Mouse (Mus musculus) midbrain, embryonic 16.5 days (tissue): ENCODE results near the gene Wnt2b. TPM values are rescaled to one million over a fixed set of nuclear protein-coding genes. Genes with fewer than 3 reads are reported as not detected.
A peak's percentile ranks its signal among the peaks of the same experiment; 100 is the strongest.

ENCODE experiments used
- ATAC-seq: fragments of 200-750 bp; cut with Nextera tagmentation; 2 replicates; pipeline ENCODE4 v1.8.0; 2017; ENCODE audit warnings: moderate TSS enrichment
- H3K27ac ChIP-seq: fragments of 300-500 bp; sonication (generic); 2 replicates; pipeline ENCODE4 v1.5.1; 2014; ENCODE audit warnings: mild to moderate bottlenecking, low read length, mixed read lengths
- H3K27me3 ChIP-seq: fragments of 300-500 bp; sonication (generic); 2 replicates; pipeline ENCODE4 v1.6.1; 2014; ENCODE audit warnings: low read depth, low read length, mixed read lengths; ENCODE audit not compliant: control insufficient read depth, insufficient read depth
- H3K36me3 ChIP-seq: fragments of 300-500 bp; sonication (generic); 2 replicates; pipeline ENCODE4 v1.6.1; 2014; ENCODE audit warnings: mild to moderate bottlenecking, low read length, moderate library complexity, mixed read lengths; ENCODE audit not compliant: control insufficient read depth, insufficient read depth
- H3K4me1 ChIP-seq: fragments of 300-500 bp; sonication (generic); 2 replicates; pipeline ENCODE4 v1.6.1; 2014; ENCODE audit warnings: mild to moderate bottlenecking, low read length, mixed read lengths; ENCODE audit not compliant: control insufficient read depth, insufficient read depth
- H3K4me2 ChIP-seq: fragments of 300-500 bp; sonication (generic); 2 replicates; pipeline ENCODE4 v1.6.1; 2014; ENCODE audit warnings: mild to moderate bottlenecking, low read length, mixed read lengths
- H3K4me3 ChIP-seq: fragments of 300-500 bp; sonication (generic); 2 replicates; pipeline ENCODE4 v1.5.1; 2014; ENCODE audit warnings: low read depth, mild to moderate bottlenecking, low read length, moderate library complexity, mixed read lengths
- H3K9ac ChIP-seq: fragments of 300-500 bp; sonication (generic); 2 replicates; pipeline ENCODE4 v1.6.1; 2014; ENCODE audit warnings: low read depth, low read length, mixed read lengths
- H3K9me3 ChIP-seq: fragments of 300-500 bp; sonication (generic); replicated peaks from 2 replicates; pipeline ENCODE4 v1.6.1; 2014; ENCODE audit warnings: mild to moderate bottlenecking, low read length, mixed read lengths; ENCODE audit not compliant: control insufficient read depth, poor library complexity, severe bottlenecking
- WGBS: fragments of 180-500 bp; shearing (Covaris S2); extraction: QIAGEN DNeasy Blood & Tissue Kit; methylation state at CpG from one replicate; pipeline ENCODE4 v1.1.7; 2014; 5-methylcytosine and 5-hydroxymethylcytosine counted together
- polyA plus RNA-seq: library from polyadenylated mRNA; unstranded; fragments of >200 nt; fragmentation: Nextera tagmentation; extraction: Ambion mirVana; gene quantifications from 2 replicates; pipeline ENCODE4 v1.2.1, GENCODE M21; 2015

Gene Wnt2b
- polyA plus RNA-seq, 1 experiment from 2014 or later: 0.83 TPM

- H3K36me3 ChIP-seq: peaks cover 8% of the 10 kb centered on the region
- no peaks in the 10 kb centered on the region for H3K27me3 ChIP-seq
- no peak for ATAC-seq
- H3K4me2 ChIP-seq: no peak overlapping the region
- H3K4me3 ChIP-seq: no peak overlapping the region
- no peaks in the 10 kb centered on the region for H3K9me3 ChIP-seq
- no peak overlapping the region for H3K9ac ChIP-seq
- 82% methylated on average over 8 of the region's 8 CpGs for WGBS
- H3K27ac ChIP-seq: no peak overlapping the region
- peaks cover 18% of the 10 kb centered on the region for H3K4me1 ChIP-seq
Observed at GRCm38 (mm10) chr3:105000561-105000960, 38.8 kb upstream of the Wnt2b start.

DNA sequence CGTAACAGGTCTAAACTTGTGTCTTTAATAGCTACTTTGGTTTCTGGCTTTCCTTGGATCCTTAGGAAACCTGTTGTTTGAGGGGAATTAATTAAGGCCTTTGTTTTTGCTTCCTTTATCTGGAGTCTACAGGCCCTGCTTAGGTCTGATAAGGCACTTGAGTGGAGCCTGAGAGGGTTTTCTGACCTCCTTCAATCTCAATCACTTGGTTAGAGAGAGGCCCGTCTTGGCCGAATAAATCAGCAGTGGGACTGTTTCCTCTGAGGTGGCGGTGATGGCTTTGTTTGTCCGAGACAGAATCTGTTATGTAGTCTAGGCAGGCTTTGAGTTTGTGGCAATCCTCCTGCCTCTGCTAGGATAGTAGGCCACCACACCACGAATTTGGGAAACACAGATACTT, 35.8 kb upstream of the Wnt2b start:
- Histone ChIP-seq H3K27me3 (no peaks in the 10 kb centered on the region), H3K4me3 (no peak overlapping the region), H3K4me1 (peaks cover 6% of the 10 kb centered on the region), H3K9me3 (no peaks in the 10 kb centered on the region), H3K4me2 (no peak overlapping the region), H3K36me3 (no peaks in the 10 kb centered on the region), H3K9ac (no peak overlapping the region), H3K27ac (no peak overlapping the region)
- WGBS: 20% methylated on average over 6 of the region's 6 CpGs
- ATAC-seq: no peak

DNA sequence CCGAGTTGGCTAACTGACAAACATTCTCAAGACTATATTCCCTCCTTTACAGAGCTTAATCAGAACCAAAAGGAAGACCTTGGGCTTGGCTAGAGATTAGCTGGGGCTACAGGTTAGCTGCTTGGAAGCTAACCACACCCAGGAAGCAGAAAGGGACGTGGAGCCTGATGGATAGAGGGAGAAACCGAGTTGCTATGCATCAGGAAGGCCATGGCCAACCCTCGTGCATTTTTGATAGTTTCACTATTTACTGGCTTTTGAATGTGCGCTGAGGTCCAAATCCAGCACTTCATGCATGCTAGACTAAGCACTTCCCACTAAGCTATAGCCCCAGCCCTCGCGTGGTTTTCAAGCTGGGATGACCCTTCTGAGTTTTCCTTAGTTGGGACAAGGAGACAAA, 34.0 kb upstream of the Wnt2b start:
- H3K4me1 ChIP-seq: peaks cover 6% of the 10 kb centered on the region
- 88% methylated on average over 7 of the region's 7 CpGs for WGBS
- H3K27me3 ChIP-seq: no peaks in the 10 kb centered on the region; the same call in 1 of the 2 replicates
- no peaks in the 10 kb centered on the region for H3K9me3 ChIP-seq
- H3K4me2 ChIP-seq: no peak overlapping the region
- H3K9ac ChIP-seq: no peak overlapping the region
- H3K27ac ChIP-seq: no peak overlapping the region
- no peak overlapping the region for H3K4me3 ChIP-seq
- no peak for ATAC-seq
- H3K36me3 ChIP-seq: no peaks in the 10 kb centered on the region

DNA sequence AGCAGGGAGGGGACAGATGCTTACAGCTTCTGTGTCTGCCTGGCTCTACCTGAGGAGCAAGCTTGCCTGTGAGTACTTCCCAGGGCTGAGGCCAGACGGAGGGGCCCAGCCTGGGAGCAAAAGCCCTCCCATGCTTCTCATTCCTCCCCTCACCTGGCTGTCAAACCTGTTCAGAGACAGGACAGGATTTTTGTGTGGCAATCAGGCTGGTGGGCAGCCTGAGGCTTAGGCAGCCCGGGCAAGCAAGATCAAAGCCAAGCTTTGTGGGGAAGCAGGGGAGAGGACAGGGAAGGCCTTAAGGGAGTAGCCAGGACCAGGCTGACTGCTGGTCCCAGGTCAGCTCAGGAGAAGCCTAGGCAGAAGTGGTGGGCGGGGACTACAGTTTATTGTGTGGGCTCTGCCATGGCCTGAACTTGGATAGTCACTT, 32.7 kb upstream of the Wnt2b start:
- 49% methylated on average over 3 of the region's 3 CpGs for WGBS
- peaks cover 6% of the 10 kb centered on the region for H3K4me1 ChIP-seq
- no peaks in the 10 kb centered on the region for H3K36me3 ChIP-seq
- ATAC-seq: no peak
- H3K9ac ChIP-seq: no peak overlapping the region
- no peaks in the 10 kb centered on the region for H3K9me3 ChIP-seq
- H3K4me2 ChIP-seq: no peak overlapping the region
- no peak overlapping the region for H3K4me3 ChIP-seq
- H3K27ac ChIP-seq: peak overlapping the region; percentile 63
- H3K27me3 ChIP-seq: no peaks in the 10 kb centered on the region; the same call in 1 of the 2 replicates

DNA sequence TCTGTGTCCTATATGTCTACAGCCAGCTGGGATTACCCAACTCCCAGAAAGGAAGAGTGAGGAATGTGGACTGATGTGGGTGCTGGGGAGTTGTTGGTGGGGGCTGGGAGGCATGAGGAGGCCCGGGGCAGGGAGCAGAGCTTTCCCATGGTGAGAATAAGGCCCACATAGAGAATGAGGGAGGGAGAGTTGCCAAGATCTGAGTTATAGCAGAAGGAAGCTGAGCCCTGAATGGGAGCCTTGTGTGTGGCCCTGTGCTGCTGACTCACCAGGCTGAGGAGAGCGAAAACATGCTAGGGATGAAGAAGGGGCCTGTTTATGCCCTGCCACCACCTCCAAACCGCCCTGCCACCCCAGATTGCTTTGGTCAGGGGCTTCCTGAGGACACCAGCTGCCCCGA, 32.1 kb upstream of the Wnt2b start:
- Histone ChIP-seq H3K4me2 (no peak overlapping the region), H3K36me3 (no peaks in the 10 kb centered on the region), H3K4me1 (peaks cover 6% of the 10 kb centered on the region), H3K9ac (no peak overlapping the region), H3K4me3 (no peak overlapping the region), H3K9me3 (no peaks in the 10 kb centered on the region), H3K27ac (peak overlapping the region; percentile 63), H3K27me3 (no peaks in the 10 kb centered on the region; the same call in 1 of the 2 replicates)
- ATAC-seq: peak; percentile 59
- WGBS: 54% methylated on average over 4 of the region's 4 CpGs

DNA sequence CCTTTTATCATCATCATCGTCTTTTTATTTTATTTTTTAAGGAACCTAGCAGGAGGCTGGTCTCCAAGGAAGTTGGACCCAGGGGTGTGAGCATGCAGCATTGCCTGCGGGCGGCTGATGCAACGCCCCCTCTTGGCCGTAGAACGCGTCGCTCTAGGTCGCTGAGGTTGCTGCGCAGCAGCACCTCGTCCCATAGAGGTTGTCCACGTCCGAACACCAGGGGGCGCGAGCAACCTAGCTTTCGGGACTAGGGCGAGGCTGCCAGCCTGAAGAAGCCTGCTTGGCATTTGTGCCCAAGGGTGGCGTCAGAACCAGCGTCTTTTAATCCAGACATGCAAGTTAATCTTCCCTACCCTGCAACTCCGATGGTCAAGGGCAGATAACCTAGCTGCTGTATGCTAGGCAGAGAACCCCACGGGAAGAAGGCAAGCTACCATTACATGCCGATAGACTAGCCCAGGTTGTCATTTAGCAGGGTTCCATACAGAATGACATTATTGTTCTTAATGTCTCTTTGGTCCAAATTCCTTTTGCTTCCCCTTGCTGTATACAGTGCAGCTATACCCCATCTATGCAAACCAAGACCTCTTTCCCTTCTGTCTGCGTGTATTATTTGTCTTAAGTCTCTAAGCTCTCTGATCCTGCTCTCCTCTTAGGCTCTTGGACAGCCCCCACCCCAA, 31.1 kb upstream of the Wnt2b start:
- no peaks in the 10 kb centered on the region for H3K9me3 ChIP-seq
- H3K4me1 ChIP-seq: peaks cover 5% of the 10 kb centered on the region
- WGBS: 11% methylated on average over 23 of the region's 23 CpGs
- no peak overlapping the region for H3K27ac ChIP-seq
- no peak overlapping the region for H3K9ac ChIP-seq
- H3K4me2 ChIP-seq: peak overlapping the region; percentile 42
- no peaks in the 10 kb centered on the region for H3K36me3 ChIP-seq
- peak; percentile 82 for ATAC-seq
- no peaks in the 10 kb centered on the region; the same call in 1 of the 2 replicates for H3K27me3 ChIP-seq
- H3K4me3 ChIP-seq: no peak overlapping the region

DNA sequence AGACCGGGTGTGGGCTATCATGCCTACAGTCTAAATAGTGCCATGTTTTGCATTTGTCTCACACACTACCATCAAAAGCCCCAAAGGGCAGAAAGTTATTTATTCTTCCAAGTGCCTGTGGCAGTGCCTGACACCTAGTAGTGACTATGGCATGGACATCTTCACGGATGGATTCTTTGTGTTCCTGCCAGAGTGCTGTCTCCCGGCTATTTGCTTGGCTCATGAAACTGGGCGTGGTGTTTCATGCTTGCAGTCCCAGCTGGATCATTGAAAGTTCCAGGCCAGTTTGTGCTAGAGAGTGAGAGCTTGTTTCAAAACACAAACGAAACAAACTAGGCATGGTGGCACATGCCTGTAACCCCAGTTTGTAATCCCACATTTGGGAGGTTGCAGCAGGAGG, 30.0 kb upstream of the Wnt2b start:
- H3K27me3 ChIP-seq: no peaks in the 10 kb centered on the region; the same call in 1 of the 2 replicates
- ATAC-seq: no peak
- no peak overlapping the region for H3K9ac ChIP-seq
- H3K4me1 ChIP-seq: no peaks in the 10 kb centered on the region; the same call in 1 of the 2 replicates
- no peak overlapping the region for H3K4me2 ChIP-seq
- H3K27ac ChIP-seq: no peak overlapping the region
- 80% methylated on average over 5 of the region's 5 CpGs for WGBS
- no peak overlapping the region for H3K4me3 ChIP-seq
- no peaks in the 10 kb centered on the region for H3K36me3 ChIP-seq
- H3K9me3 ChIP-seq: no peaks in the 10 kb centered on the region

DNA sequence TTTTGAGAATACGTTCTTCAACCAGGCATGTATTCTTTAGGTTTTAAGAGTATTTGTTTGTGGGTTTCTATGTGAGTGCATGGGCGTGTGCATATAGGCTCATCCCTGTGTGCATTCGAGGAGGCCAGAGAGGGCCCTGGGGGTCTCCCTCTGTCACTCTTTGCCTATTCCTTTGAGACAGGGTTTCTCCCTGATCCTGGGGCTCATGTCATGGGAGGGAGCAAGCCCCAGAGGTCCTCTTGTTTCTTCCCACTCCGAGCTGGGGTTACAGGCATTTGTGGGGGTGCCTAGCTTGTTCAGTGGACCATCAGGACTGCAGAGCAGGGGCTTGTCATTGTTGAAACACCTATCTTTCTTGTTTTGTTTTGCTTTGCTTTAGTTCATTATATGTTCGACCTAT, 26.2 kb upstream of the Wnt2b start:
- Histone ChIP-seq H3K9ac (no peak overlapping the region), H3K27me3 (no peaks in the 10 kb centered on the region; the same call in 1 of the 2 replicates), H3K9me3 (no peaks in the 10 kb centered on the region), H3K36me3 (no peaks in the 10 kb centered on the region), H3K27ac (no peak overlapping the region), H3K4me2 (no peak overlapping the region), H3K4me3 (no peak overlapping the region), H3K4me1 (no peaks in the 10 kb centered on the region)
- WGBS: 80% methylated on average over 5 of the region's 5 CpGs
- no peak for ATAC-seq

GRCm38 (mm10) chr3:104979735-104980134, 18.0 kb upstream of the Wnt2b start:
- 77% methylated on average over 5 of the region's 5 CpGs for WGBS

More at GRCm38 (mm10) chr3:104979735-104980134, 18.0 kb upstream of the Wnt2b start:
- H3K4me2 ChIP-seq: no peak overlapping the region
- ATAC-seq: no peak
- no peak overlapping the region for H3K9ac ChIP-seq
- H3K4me1 ChIP-seq: no peaks in the 10 kb centered on the region
- no peak overlapping the region for H3K4me3 ChIP-seq
- no peaks in the 10 kb centered on the region for H3K9me3 ChIP-seq
- no peak overlapping the region for H3K27ac ChIP-seq
- no peaks in the 10 kb centered on the region for H3K36me3 ChIP-seq
- H3K27me3 ChIP-seq: no peaks in the 10 kb centered on the region
